Mouse (Mus musculus) brown adipose tissue, adult 24 weeks (tissue): ENCODE data around the gene Gm49510. TPM values are rescaled to one million over a fixed set of nuclear protein-coding genes. Genes with fewer than 3 reads are reported as not detected.

Experiments
- H3K27ac ChIP-seq: fragments of 200-500 bp; replicated peaks from 2 replicates; pipeline ENCODE4 v1.5.1; 2012; ENCODE audit warnings: low read depth, mild to moderate bottlenecking, low read length
- H3K4me1 ChIP-seq: fragments of 200-500 bp; 2 replicates; pipeline ENCODE4 v1.6.1; 2012; ENCODE audit warnings: low read length, mixed read lengths; ENCODE audit not compliant: control insufficient read depth, insufficient read depth, insufficient read length
- H3K4me3 ChIP-seq: fragments of 200-500 bp; 2 replicates; pipeline ENCODE4 v1.5.1; 2012; ENCODE audit warnings: low read depth, mild to moderate bottlenecking, low read length, moderate library complexity; ENCODE audit not compliant: insufficient read depth
- polyA plus RNA-seq: library from polyadenylated mRNA; stranded (reverse); fragments of >200 nt; gene quantifications from 2 replicates; pipeline ENCODE4 v1.2.4, GENCODE M21; 2012; ENCODE audit not compliant: missing spikeins, insufficient read depth, insufficient read length

Gene Gm49510
- polyA plus RNA-seq, result not detected in 2 replicates

DNA sequence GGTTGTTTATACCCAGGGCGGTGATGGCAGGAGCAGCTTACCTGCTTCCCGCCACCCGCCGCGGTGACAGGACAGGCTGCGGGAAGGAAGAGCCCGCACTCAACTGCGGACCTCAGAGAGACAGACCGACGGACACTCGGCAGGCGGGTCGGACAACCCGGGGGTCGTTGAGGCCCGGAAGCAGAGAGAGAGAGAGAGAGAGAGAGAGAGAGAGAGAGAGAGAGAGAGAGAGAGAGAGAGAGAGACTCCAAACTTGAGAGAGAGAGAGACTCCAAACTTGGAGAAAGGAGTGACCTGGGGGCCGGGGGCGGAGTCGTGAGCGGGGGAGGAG lies at the start of gene Gm49510:
Gene Gm49510, plus strand, starts transcription at position 259 of the 331 bp plus-strand sequence.
- Histone ChIP-seq H3K4me1 (no peaks in the 10 kb centered on the region; the same call in 1 of the 2 replicates), H3K27ac (0 out of 2 replicates have a peak within 1 kb of the TSS, but pooled peaks have one; percentile 39), H3K4me3 (peak within 1 kb of the TSS; percentile 73)

DNA sequence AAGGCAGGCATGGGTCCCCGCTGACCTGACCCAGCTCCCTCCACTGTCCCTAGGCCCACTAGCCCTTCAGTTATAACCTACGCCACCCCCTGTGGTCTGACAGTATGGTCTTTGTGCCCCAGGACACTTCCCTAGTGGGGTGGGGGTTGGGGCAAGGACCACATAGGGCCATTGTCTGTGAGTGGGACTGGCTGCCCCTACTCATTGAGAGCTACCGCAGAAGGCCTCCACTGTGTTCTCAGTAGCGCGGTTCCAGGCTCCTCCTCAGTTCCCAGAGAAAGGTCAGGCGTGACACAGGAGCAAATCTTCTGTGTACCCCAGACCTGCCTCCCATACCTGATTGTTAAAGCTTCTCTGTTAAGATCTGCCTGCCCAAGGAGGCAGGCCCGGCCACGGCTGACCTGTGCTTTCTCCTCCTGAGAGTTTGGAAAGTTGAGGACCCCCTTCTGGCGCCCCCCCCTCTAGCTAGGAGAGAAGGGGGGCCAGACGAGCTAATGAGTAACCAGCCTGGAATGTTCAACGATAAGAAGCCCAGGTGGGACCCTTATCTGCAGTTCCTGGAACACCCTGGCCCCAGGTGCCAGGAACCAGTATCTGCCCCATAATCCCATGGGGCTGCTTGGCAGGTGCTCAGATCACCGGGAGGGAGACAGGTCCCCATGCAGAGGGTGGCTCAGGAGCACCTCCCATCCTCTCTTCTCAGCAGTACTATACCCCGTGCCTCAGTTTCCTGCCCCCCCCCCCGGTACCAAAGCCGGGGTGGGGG lies 49.2 kb upstream of the Gm49510 start:
- Histone ChIP-seq H3K4me3 (no peak overlapping the region), H3K27ac (no peak overlapping the region), H3K4me1 (peaks cover 5% of the 10 kb centered on the region)

DNA sequence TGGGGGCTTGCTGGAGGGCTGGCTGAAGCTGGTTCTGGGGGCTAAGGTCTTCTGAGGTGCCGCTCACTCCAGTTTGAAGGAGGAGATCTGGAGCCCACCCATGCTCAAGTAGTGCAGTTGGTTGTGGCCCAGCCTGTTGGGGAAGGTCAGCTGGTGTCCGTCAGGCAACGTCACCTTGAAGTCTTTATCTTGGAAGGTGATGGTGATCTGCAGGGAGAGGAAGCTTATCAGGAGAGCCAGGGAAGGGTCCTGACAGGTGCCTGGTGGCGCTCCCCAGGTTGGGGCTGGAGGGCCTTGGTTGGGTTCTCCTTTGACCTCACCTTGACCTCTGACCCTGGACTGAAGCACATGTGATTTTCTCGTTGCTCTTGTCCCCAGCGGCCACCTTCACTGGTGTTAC lies 48.5 kb upstream of the Gm49510 start:
- Histone ChIP-seq H3K4me3 (no peak overlapping the region), H3K4me1 (peaks cover 5% of the 10 kb centered on the region), H3K27ac (no peak overlapping the region)

DNA sequence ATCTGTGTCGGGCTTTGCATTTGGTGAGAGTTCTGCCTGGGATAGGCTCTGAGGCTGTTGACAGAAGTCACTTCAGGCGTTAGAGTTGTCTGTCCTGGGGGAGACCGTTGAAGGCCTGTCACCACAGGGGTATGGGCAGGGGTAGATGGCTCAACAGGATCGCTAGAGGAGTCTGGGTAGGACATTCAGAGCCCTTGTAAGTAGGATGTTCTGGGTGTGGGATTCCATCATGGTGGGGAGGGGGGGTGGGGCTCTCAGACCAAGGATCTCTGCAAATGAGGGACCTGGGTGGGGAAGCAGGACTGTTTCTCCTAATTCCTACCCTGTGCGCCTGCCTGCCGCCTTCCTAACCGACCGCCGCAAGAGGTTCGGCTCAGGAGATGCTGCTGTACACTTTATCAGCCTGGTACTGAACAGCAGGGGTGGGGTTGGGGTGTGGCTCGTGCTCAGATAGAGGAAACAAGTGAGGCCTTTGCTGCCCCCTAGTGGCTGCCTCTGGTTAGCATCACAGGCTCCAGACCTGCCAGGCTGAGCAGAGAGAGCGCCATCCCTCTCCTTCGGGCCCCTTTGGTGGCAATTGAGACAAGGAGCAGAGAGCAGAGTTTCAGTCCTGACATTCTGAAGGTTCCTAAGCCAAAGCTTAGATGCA lies 47.8 kb upstream of the Gm49510 start:
- Histone ChIP-seq H3K4me1 (peaks cover 5% of the 10 kb centered on the region), H3K27ac (no peak overlapping the region), H3K4me3 (no peak overlapping the region)

DNA sequence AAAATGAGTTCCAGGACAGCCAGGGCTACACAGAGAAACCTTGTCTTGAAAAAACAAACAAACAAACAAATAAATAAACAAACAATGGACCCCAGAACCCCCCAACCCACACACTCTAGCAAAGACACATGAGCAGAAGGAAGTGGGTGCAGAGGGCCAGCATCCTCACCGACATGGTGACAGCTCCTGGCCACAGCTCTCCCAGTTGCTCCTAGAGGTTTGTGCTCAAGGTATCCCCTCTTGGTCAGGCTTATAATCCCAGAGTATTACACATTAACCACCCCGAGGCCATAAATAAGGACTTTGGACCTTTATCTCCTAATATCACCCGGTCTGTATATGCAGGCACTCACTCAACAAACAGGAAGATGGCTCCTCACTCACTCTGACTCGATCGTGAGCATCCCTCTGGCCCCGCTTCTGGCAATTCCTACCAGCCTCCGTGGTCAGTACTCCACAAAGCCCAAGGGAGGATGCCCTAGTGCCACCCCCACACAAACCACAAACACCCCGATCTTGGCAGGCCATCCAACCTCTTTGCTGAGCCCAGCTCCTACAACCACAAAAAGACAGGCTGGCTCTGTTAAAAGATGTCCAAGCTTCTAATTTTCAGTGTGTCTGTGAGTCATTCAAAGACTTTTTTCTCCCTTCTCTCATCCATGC lies 44.0 kb upstream of the Gm49510 start, which contains the start of gene Lgals2:
Gene Lgals2, minus strand, starts transcription at position 227 of the 663 bp plus-strand sequence.
- Histone ChIP-seq H3K4me3 (no peak within 1 kb of the TSS), H3K27ac (no peak within 1 kb of the TSS), H3K4me1 (peaks cover 12% of the 10 kb centered on the region; the same call in 1 of the 2 replicates)

DNA sequence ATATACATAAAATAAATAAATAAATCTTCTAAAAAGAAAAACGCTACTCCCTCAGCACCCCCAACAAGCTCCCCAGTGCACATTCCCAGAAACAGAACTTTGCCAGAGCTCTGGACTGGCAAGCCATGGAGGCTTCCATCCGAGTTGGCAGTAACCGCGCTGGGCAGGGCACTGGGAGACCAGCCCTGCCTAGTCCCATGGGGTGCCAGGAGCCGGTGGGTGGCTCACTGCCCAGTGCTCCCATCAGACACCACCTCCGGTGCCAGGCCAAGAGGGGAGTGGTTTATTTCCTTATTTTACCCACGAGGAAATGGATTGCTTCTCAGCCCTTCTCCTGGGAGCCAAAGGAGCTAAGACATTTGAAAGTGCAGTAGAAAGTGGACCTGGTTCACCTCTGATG lies 42.5 kb upstream of the Gm49510 start:
- peaks cover 12% of the 10 kb centered on the region; the same call in 1 of the 2 replicates for H3K4me1 ChIP-seq
- no peak overlapping the region for H3K27ac ChIP-seq
- no peak overlapping the region for H3K4me3 ChIP-seq

DNA sequence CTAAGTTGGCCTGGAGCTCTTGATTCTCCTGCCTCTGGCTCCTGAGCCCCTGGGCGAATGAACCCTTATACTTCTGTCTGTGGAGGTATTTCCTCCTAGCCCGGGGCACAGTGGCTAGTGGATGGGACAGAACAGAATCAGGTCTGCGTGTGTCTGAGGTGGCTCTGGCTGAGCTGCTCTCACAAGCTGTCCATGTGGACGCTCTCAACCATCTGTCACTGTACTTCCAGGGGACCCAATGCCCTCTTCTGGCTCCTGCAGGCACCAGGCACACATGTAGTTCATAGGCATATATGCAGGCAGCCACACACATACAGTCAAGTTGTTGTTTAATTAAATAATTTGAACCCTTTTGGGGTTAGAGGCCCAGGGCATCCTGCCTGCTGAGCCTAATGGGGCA lies 40.2 kb upstream of the Gm49510 start:
- Histone ChIP-seq H3K4me3 (no peak overlapping the region), H3K4me1 (peaks cover 12% of the 10 kb centered on the region; the same call in 1 of the 2 replicates), H3K27ac (no peak overlapping the region)

DNA sequence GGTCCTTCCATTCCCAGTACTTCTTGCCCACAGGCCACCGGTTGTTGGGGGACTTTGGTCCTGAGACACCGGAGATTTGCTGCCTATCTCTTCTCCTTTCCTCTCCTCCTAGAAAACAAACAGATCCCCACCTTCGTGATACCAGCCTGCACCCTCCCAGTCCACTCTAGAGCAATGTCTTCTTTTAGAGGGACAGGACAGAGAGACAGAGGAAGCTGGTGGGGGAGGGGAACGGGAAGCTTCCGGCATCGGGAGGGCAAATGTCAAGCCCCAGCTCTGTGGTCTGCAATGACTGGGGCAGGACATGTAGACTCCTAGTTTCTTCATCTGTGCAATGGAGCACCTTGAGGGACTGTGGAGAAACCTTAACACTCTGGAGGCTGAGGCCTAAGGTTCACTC lies 39.8 kb upstream of the Gm49510 start:
- Histone ChIP-seq H3K4me1 (peaks cover 12% of the 10 kb centered on the region; the same call in 1 of the 2 replicates), H3K27ac (no peak overlapping the region), H3K4me3 (no peak overlapping the region)

DNA sequence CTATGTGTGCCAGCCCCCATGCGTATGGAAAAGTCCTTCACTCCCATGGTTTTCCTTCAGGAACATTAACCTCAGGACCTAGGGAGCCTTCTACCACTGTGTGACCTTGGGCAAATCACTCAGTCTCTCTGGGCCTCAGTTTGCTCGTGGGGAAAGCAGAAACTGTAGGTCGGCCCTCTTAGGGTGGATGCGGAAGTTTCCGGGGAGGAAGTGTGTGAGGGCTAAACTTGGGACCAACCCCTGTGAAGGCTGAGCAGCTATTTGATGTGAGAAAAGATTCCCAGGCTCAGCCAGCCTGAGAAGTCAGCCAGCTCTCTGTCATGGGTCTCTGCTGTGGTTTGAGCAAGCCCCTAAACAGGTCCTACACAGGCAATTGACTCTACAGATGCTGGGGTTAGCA lies 37.2 kb upstream of the Gm49510 start:
- peaks cover 12% of the 10 kb centered on the region; the same call in 1 of the 2 replicates for H3K4me1 ChIP-seq
- H3K27ac ChIP-seq, result no peak overlapping the region
- H3K4me3 ChIP-seq, result no peak overlapping the region

DNA sequence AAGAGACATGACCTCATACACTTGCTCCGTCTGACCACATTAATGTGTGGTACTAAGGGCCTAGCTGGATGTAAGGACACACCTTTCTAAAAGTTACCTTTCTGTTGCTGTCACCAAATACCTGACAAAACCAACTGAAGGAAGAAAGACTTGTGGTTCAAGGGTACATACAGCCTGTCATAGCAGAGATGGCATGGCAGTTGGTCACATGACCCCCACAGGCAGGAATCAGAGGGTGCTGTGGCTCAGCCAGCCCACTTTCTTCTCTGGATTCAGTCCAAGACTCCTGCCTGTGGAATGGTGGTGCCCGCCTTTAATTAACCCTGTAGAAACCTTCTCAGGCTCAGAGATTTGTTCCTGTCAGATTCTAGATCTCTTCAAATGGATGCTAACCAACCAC lies 36.3 kb upstream of the Gm49510 start:
- no peak overlapping the region for H3K27ac ChIP-seq
- H3K4me3 ChIP-seq, result no peak overlapping the region
- H3K4me1 ChIP-seq, result peaks cover 8% of the 10 kb centered on the region; the same call in 1 of the 2 replicates

DNA sequence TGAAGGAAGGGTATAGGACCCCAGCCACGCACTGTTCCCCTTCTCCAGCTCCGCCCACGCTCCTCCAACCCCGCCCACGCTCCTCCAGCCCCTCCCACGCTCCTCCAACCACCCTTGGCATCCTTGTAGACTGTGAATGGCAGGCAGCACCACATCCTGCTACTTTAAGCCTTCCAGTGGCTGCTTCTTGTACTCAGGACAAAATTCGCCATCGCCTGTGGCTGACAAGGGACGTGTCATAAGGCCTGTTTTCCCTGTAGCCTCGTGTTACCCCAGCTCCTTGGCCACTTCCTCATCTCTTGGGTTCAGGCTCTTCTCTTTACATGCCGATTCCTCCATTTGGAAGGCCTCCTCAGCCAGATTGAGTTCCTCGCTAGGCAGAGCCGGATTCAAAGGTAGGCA lies 35.6 kb upstream of the Gm49510 start:
- H3K4me1 ChIP-seq, result peaks cover 11% of the 10 kb centered on the region; the same call in 1 of the 2 replicates
- no peak overlapping the region for H3K27ac ChIP-seq
- no peak overlapping the region for H3K4me3 ChIP-seq

DNA sequence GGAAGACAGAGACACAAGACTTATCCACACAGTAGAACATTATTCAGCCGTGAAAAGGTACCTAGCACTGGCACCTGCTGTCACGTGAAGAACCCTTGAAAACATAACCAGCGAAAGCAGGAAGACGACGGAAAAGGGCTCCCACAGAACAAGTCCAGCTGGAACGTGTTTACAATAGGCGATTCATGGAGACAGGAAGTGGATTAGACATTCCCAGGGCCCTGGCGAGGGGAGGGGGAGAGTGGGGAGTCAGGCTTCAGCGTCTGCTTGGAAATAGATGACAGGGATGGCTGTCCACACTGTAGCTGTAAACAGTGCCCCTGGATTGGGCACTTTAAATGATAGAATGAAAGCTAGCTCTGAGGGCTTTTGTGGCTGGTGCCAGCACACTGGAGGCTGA lies 31.1 kb upstream of the Gm49510 start:
- H3K27ac ChIP-seq, result peak overlapping the region; percentile 69
- H3K4me1 ChIP-seq, result peaks cover 6% of the 10 kb centered on the region; the same call in 1 of the 2 replicates
- H3K4me3 ChIP-seq, result no peak overlapping the region

DNA sequence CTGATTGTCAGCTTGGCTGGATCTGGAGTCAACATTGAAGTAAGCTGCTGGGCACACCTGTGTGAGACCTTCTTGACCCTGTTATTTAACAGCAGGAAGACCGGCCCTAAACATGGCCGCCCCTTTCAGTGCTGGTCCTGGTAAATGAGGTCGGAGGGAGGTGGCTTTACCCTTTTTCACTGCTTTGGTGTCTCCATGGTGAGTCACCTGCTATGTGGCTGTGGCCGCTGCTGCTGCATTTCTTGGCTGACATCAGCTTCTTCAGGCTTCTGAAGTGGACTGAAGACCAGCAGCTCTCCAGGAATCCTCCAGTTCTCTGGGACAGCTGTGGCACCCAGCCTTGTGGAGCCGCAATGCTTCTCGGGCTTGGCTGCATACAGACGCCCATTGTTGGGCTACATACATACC lies 30.6 kb upstream of the Gm49510 start:
- H3K4me1 ChIP-seq, result peaks cover 6% of the 10 kb centered on the region; the same call in 1 of the 2 replicates
- H3K27ac ChIP-seq, result peak overlapping the region; percentile 69
- H3K4me3 ChIP-seq, result no peak overlapping the region

DNA sequence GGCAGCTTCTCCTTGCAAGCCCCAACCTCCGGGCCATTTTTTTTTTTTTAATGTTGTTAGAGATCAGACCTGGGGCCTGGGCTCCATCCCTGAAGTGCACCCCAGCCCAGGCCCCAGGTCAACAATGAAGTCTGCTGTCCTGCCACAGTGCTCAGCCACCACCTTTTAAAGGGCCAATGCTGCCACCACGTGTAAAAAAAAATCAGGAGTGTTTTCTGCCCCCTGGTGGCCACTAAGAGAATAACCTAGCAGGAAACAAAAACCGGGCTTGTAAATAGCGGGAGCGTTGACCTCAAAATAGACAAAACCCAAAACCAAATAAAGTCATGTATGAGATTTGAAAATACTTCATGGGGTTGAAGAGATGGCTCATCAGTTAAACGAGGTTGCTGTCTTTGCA lies 29.7 kb upstream of the Gm49510 start:
- H3K27ac ChIP-seq, result no peak overlapping the region
- no peak overlapping the region for H3K4me3 ChIP-seq
- H3K4me1 ChIP-seq, result peaks cover 6% of the 10 kb centered on the region; the same call in 1 of the 2 replicates

DNA sequence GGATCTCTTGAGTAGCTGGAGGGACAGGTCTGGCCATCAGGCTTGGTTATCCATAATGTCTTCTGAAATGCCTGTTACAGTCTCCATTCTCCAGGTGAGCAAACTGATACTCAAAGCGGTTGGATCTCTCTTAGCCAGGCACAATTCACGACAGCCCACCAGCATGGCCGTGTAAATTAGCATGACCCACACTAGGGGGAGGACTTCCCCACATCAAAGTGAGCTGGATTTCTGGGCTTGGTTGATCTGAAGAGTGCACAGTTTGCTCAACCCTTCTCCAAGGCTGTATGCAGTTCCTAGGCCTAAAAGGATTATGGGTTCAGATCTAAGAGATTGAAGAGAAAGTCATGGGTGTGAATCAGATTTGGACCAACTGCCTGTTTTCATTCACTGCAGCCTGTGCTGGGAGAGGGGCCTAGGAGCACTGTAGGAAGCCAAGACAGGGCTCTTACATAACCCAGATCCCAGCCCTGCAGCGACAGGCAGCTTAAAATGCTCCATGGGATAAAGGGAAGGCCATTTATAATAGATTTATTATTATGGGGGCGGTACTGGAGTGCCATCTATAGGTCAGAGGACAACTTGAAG lies 27.4 kb upstream of the Gm49510 start:
- H3K27ac ChIP-seq, result no peak overlapping the region
- no peak overlapping the region for H3K4me3 ChIP-seq
- peaks cover 6% of the 10 kb centered on the region; the same call in 1 of the 2 replicates for H3K4me1 ChIP-seq
